Mouse (Mus musculus) stomach, adult 2 months (tissue): ENCODE results near the gene Fam83d. TPM values are rescaled to one million over a fixed set of nuclear protein-coding genes. Genes with fewer than 3 reads are reported as not detected.

Experiments used
- polyA plus RNA-seq: library from polyadenylated mRNA; depleted of rRNA; stranded (reverse); fragments of >200 nt; gene quantifications from 2 replicates; pipeline ENCODE4 v1.2.3, GENCODE M21; 2012; rRNA removed

Fam83d gene
- 15.7 and 37.4 TPM in 2 replicates for polyA plus RNA-seq

DNA sequence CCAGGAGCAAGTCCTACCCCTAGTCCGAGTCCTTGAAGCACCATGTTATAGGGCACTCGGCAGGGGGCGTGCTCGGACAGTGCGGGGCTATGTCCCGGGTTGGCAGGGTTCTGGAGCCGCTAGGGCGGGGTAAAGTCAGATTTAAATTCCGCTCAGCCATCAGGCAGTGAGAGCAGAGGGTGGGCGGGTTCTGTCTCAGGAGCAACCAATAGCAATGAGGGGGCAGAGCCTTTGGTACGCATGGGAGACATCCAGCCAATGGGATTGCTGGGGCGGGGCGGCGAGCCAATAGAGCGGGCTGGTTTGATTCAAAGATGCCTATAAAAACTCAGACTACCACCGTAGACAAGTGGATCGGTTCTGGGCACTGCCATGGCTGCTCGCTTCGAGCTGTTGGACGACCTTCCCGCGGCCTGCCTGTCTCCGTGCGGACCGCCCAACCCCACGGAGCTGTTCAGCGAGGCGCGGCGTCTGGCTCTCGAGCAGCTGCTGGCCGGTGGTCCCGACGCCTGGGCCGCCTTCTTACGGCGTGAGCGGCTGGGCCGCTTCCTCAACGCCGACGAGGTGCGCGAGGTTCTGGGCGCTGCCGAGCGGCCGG, at the start of gene Fam83d:
Fam83d (plus strand) TSS at position 352 of the 598 bp plus-strand sequence.

DNA sequence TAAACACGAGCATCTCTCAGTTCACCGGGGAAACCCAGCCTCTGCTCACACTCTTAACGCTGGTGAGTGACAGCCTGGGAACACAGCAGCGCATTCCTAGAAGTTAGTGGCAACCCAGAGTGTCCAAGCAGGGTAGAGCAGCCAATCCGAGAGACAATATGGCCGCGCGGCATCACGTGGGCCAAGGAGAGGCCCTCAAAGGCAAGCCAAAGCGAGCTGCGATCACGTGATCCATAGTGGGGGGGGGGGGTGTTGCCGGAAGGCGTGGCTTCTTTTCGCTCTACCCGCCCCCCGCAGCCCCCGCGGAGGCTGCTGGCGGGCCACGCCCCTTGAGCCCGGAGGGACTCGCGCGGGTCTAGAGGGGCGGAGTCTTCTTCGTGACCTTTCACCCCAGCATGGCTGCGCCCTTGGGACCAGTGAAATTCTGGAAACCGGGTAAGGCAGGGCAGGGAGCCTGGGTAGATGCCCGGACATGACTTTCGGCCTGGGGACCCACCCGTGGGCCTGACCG, 26.7 kb downstream of the Fam83d start, which contains the start of gene Dhx35:
Dhx35 (plus strand) TSS at position 314 of the 511 bp plus-strand sequence.

Other genes starting within 250 kb of the Fam83d start
- not detected in 2 replicates for gene Slc32a1, start 157.3 kb upstream of the Fam83d start, polyA plus RNA-seq
- gene Actr5, start 143.2 kb upstream of the Fam83d start, polyA plus RNA-seq: 3.5 and 4.2 TPM in 2 replicates
- 0.48 and 0.60 TPM in 2 replicates for gene Ppp1r16b, start 102.7 kb upstream of the Fam83d start, polyA plus RNA-seq
- gene Dhx35, start 26.7 kb downstream of the Fam83d start, polyA plus RNA-seq: 6.5 TPM in 2 replicates